Mouse (Mus musculus): ENCODE results near the gene Olfr1342. TPM values are rescaled to one million over a fixed set of nuclear protein-coding genes. Genes with fewer than 3 reads are reported as not detected.

The Olfr1342 gene
- total RNA-seq (2023) = not detected in 4 replicates

DNA sequence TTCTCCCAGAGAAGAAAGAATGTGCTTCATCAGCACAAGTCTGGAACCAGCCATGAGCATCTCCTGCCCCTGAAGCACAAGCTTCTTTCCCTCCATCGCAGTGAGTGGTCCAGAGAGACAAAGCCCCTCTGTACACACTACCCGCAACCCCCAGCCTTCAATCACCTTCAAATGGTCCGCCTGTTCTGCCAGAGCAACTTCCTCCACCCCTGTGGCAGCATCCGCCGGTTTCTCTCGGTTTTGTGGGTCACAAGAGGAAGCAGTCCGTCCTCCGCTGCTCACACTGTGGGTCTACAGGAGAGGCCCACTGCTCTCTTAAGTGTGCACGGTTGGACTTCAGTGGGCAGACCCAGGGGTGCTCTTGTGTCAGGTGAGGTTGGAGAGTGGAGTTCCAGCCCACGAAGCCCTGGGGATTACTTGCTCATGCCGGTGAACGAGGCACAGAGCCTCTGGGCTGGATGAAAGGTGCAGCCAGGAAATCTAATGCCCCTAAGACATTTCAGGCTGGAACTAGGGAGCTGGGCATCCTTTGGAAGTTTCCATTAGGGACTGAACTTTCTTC lies at the start of gene Olfr1342:
Gene Olfr1342, minus strand, starts transcription at position 345 of the 562 bp plus-strand sequence.

DNA sequence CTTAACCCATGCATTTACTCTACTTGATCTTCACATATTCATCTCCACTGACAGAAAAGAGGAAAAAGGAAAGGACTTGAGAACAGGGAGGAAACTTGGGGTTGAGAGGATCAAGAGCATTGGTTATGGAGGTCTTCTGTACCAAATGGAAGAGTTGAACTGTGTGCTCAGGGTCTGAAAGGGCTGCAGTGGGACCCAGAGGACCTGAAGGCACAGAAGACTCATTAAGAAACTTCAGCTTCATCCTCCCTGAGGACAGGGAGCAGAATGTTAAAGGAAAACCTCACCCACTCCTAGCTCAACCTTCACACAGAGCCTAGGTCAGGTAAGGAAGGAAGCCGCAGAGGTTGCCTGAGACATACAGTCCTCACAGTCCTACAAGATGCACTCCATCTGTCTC lies 39.3 kb upstream of the Olfr1342 start, which contains the start of gene Olfr1339:
Gene Olfr1339, plus strand, starts transcription at position 301 of the 400 bp plus-strand sequence.

DNA sequence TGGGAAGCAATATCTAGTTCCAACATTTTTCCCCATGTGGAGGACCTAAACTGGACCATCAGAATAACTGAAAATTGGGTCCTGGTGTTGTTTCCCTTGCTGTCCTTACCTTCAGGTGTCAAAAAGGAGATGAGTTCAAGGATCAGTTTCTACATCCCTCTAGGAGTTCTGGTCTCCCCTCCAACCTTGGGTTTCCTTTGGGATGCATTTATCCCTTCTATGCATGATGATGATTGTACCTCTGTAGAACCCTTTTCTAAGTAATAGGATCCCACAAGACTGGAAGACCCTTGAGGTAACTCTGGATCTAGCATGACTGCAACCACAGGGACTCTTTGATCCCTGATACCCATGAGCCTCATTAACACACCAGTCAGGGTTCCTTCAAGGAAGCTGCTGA lies 27.3 kb upstream of the Olfr1342 start, which contains the start of gene Olfr1340:
Gene Olfr1340, plus strand, starts transcription at position 301 of the 400 bp plus-strand sequence.

DNA sequence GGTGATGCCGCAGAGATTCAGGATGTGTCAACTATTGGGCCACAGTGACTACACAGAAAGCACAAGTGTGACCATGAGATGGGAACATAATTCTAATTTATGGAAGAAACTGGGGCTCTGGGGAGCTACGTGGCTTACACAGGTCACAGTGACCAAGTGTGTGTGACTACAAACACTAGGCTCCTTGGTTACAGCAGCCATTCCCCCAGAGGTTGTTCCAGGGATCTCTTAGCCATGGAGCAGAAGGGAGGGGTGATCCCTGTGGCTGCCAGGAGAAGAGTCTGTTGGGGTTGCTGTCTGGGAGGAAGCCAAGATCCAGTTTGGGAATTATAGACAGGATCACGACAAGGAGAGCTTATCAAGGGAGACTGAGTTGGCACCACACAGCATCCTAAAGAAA lies 10.7 kb upstream of the Olfr1342 start, which contains the start of gene Olfr1341:
Gene Olfr1341, plus strand, starts transcription at position 301 of the 400 bp plus-strand sequence.

DNA sequence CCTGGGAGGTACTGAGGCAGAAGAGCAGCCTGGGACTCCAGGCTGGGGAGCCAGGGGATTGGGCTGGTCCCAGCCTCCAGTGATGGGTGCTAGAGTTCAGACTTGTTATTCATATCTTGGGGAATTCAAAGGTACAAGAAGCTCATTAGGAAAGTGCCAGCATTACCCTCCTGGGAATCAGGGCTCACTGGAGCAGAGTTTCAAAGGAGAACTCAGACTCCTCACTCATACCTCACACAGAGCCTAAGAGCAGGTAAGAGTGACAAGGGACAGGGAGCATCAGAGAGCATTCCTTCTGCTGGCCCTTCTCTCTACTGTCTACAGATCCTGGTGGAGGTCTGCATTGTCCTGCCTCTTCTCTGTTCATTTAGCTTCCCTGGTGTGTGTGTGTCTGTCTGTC lies 33.9 kb downstream of the Olfr1342 start, which contains the start of gene Olfr62:
Gene Olfr62, plus strand, starts transcription at position 301 of the 400 bp plus-strand sequence.

Other genes starting within 250 kb of the Olfr1342 start
- gene Mpl, start 235.2 kb downstream of the Olfr1342 start, total RNA-seq (2023) = 0.34 to 0.37 TPM in 2 of 4 replicates, not detected in the others
- not detected in 4 replicates for gene Tie1, start 202.7 kb downstream of the Olfr1342 start, total RNA-seq (2023)
- not detected in 4 replicates for gene 2610528J11Rik, start 165.8 kb downstream of the Olfr1342 start, total RNA-seq (2023)
- gene Tmem125, start 148.7 kb downstream of the Olfr1342 start, total RNA-seq (2023) = not detected in 4 replicates
- not detected in 4 replicates for gene Cfap57, start 72.0 kb downstream of the Olfr1342 start, total RNA-seq (2023)
- gene Ebna1bp2, start 72.0 kb downstream of the Olfr1342 start, total RNA-seq (2023) = 54.0 to 76.3 TPM (median 63.6 TPM) in 4 replicates
- not detected in 4 replicates for gene Olfr62, start 33.8 kb downstream of the Olfr1342 start, total RNA-seq (2023)
- gene Olfr1341, start 10.8 kb upstream of the Olfr1342 start, total RNA-seq (2023) = not detected in 4 replicates
- gene Olfr1340, start 27.4 kb upstream of the Olfr1342 start, total RNA-seq (2023) = not detected in 4 replicates
- not detected in 4 replicates for gene Olfr1339, start 39.4 kb upstream of the Olfr1342 start, total RNA-seq (2023)
- not detected in 4 replicates for gene Olfr1338, start 66.0 kb upstream of the Olfr1342 start, total RNA-seq (2023)
- gene Olfr1337, start 89.8 kb upstream of the Olfr1342 start, total RNA-seq (2023) = not detected in 4 replicates
- gene Olfr1335, start 117.2 kb upstream of the Olfr1342 start, total RNA-seq (2023) = not detected in 4 replicates
- not detected in 4 replicates for gene Olfr1333, start 143.5 kb upstream of the Olfr1342 start, total RNA-seq (2023)
- gene Olfr1331, start 171.9 kb upstream of the Olfr1342 start, total RNA-seq (2023) = not detected in 4 replicates
- not detected in 4 replicates for gene Olfr1330, start 195.8 kb upstream of the Olfr1342 start, total RNA-seq (2023)
- gene Olfr1329, start 224.7 kb upstream of the Olfr1342 start, total RNA-seq (2023) = not detected in 4 replicates
- gene Olfr1328, start 245.9 kb upstream of the Olfr1342 start, total RNA-seq (2023) = not detected in 4 replicates

All from B cell, adult 62 days (primary cell).